Mouse (Mus musculus): ENCODE measurements around the gene Cnbp. TPM values are rescaled to one million over a fixed set of nuclear protein-coding genes. Genes with fewer than 3 reads are reported as not detected.
A peak's percentile ranks its signal among the peaks of the same experiment; 100 is the strongest.

The Cnbp gene
- total RNA-seq, 2 experiments from 2014 or later, result 670 to 953 TPM

DNA sequence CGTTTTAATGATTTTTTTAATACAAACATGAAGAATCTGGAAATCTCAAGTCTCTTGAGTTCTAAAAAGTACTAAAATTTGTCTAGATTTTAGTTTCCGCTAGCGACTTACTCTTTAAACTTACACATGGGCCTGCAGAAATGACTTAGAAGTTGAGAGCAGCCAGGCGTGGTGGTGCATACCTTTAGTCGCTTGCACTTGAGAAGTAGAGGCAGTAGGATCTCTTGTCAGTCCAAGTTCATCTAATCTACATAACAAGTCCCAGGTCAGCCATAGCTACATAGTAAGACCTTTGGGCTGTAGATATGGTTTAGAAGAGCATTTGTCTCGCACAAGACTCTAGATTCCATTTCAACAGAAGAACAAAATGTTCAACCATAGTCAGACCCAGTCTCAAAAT lies 965 bp upstream of the Cnbp start:
- no peak for ATAC-seq (replicated peaks; ENCODE audit: poor library complexity)

DNA sequence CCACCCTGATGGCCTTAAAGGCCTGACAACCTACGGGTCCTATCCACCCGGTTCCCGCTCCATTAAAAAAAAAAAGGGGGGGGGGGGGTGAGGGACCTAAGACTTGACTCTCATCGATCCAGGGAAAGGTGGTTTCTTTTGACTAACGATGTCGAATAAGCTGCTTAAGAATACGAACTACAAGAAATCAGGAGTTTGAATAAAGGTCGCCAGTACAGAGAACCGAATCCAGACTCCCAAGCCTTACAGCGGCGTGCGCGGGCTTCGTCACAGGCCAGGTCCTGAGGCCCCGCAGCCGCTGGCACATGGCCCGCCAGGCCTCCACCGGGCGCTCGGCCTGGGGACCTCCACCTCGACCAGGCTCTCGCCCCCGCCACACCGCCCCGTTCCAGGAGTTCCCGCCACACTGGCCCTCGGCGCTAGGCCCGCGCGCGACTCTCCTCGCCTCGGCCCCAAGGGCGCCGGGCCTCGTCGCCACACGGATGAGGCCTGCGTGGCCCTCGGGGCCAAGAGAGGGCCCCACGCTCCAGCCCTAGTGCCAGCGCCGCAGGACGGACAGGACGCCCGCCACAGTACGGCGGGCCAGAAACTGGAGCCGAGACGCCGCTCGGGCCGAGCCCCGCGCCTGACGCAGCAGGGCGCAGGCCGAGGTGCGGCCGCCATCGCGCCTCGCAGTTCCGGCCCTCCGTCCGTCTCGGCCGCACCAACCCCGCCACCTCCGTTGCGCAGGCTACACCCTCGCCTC lies 579 bp downstream of the Cnbp start:
- ATAC-seq (replicated peaks; ENCODE audit: poor library complexity), result no peak

DNA sequence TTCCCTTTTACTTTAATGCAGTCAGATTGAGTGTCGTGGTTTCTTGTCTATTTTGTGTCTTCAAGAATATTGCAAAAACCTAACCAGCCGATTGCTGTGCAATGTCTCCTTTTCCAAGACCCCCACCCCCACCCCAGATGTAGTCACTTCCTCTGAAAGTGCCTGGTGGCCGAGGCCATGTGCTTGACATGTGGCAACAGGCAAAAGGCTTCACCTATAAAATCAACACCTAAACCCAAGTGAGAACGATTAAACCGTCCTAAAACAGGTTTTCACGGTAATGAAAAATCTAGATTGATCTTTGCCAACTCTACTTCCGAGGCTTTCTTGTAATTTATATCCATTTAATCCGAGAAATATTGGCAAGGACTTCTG lies 1.1 kb downstream of the Cnbp start:
- ATAC-seq (replicated peaks; ENCODE audit: poor library complexity), result peak; percentile 51

DNA sequence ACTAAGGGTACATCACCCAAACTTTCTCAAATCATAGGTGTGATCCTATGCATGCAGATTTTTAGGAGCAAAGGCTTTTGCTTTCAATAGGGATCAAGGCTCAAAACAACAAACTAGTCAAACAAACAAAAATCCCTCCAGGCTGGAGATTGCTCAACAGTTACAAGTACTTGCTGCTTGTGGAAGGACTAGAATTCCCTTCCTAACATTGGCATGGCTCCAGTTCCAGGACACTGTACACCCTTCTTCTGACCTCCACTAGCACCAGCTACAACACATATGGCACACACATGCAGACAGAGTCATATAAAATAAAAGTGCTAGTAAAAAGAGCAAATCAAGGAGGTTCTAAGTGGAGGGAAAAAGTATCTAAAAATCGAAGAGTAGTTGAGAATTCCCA lies 4.1 kb downstream of the Cnbp start:
- no peak for ATAC-seq (replicated peaks; ENCODE audit: poor library complexity)

DNA sequence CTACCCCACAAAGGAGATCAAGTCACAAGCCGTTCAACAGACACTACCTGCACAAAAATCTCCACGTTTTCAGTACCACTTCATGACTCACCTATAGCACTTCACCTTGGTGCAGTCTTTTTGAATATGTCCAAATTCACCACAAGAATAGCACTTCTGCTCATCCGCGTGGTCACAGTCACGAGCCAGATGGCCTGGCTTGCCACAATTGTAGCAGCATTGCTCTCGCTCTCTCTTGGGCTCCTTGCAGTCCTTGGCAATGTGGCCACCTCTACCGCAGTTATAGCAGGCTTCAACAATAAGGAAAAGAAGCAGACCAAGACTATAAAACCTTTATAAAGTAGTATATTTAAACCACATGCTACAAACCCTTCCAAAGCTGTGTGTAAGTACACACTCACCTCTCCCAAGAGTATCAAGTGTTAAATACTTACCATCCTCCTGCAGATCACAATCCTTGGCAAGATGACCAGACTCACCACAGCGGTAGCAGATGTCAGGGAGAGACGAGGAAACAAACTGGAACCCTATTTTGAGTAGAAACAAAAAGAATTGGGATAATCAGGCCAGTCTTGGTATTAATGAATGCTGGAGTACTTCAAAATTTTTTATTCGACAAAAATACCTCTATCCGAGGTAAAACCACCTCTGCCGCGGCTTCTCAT lies 5.7 kb downstream of the Cnbp start:
- no peak for ATAC-seq (replicated peaks; ENCODE audit: poor library complexity)

DNA sequence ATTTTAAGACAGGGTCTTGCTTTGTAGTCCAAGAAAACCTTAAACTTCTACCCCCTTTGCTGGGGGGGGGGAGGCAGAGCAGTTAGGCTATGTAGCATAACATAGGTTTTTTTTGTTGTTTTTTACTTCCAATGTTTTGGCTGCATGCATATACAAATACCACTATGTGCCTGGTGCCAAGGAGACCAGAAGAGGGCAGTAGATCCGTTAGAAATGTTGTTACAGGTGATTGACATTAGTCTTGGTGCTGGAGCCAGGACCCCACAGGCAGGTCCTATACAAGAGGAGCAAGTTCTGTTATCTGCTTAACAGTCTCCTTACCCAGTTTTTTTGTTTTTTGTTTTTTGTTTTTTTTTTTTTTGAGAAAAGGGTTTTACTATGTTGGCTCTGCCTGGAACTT lies 8.7 kb downstream of the Cnbp start:
- peak; percentile 15; the same call in 1 of the 2 replicates for ATAC-seq (replicated peaks; ENCODE audit: poor library complexity)

DNA sequence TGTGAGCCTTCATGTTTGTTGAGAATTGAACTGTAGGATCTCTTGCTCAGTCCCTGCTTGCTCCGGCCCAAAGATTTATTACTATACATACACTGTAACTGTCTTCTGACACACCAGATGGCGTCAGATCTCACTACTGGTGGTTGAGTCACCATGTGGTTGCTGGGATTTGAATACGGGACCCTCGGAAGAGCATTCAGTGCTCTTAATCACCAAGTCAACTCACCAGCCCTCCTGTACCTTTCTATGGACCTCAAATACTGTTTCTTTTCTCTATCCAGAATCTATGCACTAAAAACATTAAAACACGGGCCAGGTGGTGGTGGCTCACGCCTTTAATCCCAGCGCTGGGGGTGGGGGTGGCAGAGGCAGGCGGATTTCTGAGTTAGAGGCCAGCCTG lies 9.3 kb downstream of the Cnbp start:
- ATAC-seq (replicated peaks; ENCODE audit: poor library complexity), result no peak

DNA sequence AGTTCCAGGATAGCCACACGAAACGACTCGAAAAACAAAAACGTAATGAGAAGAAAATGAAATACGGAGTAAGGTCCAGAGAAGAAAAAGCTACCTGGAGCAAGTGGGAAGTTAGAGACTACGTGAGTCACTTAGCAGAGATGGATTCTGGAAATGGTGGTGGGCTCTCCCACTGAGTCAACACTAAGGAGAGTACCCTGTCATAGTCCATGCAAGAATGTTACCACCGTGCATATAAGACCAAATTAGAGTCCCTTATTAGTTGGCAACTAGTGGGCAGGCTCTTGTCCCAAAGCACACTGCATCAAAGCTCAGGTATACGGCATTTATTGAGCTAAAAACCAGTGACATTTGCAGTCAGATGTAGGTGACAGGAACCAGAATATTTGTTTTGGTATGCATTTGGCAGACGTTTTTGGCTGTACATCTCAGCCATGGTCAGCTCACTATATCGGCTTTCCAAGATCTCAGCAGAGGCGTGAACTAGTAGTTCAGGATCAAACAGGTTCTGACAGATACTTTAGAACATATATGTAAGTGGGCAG lies 11.0 kb downstream of the Cnbp start:
- no peak for ATAC-seq (replicated peaks; ENCODE audit: poor library complexity)

DNA sequence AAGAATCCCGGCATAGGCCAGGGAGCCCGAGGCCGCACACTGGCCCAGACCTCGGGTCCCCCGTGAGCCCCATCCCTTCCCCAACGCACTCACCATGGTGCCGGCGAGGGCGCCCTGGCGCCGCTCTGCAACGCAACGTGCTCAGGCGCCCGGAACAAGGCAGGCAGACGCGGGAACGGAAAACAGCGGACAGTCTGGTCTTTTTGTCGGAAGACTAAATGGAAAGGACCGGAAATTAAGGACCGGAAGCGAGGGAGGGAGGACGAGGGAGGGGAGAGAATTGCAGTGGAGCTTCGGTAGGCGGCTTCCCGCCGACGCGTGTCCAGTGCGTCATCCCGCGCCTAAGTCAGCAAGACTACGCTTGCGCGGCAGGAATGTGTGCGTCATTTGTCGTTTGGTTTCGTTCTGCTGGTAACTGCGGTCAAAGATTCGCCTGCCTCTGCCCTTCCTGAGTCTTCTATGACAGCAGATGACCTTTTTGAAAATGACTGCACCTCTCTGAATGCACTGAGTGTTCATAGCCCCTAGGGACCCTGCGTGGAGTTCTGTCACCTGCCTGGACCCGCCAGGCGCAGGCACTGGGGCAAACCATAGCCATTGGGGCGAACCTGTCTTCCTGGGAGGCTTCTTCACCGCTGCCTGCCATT lies 12.2 kb downstream of the Cnbp start, which contains the start of gene Isy1:
Gene Isy1 (minus strand): TSS at position 248 of the 647 bp plus-strand sequence.
- ATAC-seq (replicated peaks; ENCODE audit: poor library complexity), result peak; percentile 91

DNA sequence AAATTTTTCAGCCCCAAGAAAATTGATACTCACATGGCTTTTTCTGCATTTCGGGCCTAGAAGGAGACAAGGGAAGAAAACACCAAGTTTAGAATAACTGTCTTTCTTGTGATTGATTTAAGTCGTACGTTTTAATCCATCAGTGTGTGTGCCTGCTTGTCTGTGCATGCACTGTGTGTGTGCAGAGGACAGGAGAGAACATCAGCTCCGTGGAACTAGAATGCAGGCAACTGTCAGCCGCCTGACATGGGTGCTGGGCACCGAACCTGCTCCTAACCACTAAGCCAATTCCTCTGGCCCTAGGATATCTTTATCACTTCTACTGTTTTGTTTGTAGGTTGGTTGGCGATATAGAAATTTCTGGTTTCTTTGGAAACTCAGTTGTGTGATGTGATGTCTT lies 15.2 kb downstream of the Cnbp start, which contains the start of gene Gm45140:
Gene Gm45140 (minus strand): TSS at position 101 of the 400 bp plus-strand sequence.
- no peak for ATAC-seq (replicated peaks; ENCODE audit: poor library complexity)

DNA sequence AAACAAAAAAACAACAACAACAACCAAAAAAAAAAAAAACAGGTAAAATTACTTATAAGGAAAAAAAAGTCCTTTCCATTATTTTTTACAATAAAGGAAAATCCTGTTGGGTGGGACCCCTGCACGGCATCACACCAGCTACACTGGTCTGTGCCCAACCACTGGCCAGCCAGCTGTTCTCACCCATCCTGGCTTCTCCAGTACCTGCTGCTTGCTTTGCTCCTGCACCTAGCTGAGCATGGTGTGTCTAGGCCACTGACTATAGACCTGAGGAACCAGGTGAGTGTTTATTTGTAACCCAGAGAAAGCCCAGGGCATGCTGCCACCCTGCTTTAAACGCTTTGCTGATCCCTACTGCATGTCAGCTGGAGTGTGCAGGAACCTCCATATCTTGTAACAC lies 30.5 kb downstream of the Cnbp start:
- ATAC-seq (replicated peaks; ENCODE audit: poor library complexity), result no peak

DNA sequence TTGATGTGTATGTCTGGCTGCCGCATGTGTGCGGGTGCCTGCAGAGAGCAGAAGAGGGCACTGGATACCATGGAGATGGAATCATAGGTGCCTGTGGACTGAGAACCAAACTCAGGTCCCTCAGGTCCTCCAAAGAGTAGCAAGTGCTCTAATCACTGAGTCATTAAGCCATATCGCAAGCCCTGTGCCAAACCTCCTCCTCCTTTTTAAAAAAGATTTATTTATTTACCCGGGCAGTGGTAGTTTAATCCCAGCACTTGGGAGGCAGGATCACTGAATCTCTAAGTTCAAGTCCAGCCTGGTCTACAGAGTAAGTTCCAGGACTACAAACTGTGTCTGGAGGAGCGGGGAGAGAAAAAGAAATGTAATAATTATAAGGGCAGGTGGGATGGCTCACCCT lies 36.4 kb downstream of the Cnbp start:
- ATAC-seq (replicated peaks; ENCODE audit: poor library complexity), result no peak

DNA sequence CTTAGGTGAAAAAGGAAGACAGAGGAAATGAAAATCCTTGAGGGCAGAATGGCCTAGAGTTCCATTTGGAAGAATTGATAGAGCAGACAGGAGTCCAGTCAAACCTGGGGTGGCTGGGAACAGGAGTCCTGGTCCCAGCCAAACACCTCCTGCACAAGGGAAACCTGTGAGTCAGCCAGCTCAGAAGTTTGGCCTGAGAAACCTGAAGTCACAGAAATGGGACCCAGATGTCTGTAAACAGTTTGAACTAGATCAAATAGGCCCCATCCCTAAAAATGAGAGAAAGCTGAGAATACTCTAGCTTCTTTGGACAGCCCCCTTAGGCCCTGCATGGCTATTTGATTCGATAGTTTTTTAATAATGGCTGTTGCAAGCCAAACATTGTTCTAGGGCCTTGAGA lies 38.2 kb downstream of the Cnbp start:
- no peak for ATAC-seq (replicated peaks; ENCODE audit: poor library complexity)

DNA sequence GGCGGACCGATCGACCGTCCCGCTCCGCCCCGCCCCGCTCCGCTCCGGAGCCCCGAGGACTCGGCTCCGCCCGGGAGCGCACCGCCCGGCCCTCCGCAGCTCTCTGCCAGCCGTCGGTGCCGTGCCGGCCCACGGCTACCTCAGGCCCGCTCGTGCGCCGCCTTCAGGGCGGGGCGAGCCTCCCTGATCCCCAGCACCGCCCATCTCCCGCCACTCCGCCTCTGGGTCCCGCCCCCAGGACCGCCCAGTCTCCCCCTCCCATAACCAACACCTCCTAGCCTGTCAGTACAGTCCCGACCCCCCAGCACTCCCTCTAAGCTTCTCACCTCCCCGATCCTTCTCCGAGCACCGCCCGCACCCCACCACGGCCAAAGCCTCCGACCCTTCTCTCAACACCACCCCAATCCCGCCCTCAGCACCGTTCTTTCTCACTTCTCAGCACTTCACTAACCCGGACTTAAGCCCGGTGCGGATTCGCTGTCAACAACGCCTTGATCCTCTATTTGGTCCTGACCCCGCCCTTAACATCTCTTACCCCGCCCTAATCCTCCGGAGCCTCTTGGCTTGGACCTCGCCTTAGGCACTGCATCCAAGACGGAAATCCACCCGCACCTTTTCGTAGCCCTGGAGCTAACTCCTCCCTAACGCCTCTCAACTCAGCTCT lies 39.1 kb downstream of the Cnbp start, which contains the start of gene Rab43:
Gene Rab43 (minus strand): TSS at position 490 of the 664 bp plus-strand sequence.
- peak; percentile 72 for ATAC-seq (replicated peaks; ENCODE audit: poor library complexity)

DNA sequence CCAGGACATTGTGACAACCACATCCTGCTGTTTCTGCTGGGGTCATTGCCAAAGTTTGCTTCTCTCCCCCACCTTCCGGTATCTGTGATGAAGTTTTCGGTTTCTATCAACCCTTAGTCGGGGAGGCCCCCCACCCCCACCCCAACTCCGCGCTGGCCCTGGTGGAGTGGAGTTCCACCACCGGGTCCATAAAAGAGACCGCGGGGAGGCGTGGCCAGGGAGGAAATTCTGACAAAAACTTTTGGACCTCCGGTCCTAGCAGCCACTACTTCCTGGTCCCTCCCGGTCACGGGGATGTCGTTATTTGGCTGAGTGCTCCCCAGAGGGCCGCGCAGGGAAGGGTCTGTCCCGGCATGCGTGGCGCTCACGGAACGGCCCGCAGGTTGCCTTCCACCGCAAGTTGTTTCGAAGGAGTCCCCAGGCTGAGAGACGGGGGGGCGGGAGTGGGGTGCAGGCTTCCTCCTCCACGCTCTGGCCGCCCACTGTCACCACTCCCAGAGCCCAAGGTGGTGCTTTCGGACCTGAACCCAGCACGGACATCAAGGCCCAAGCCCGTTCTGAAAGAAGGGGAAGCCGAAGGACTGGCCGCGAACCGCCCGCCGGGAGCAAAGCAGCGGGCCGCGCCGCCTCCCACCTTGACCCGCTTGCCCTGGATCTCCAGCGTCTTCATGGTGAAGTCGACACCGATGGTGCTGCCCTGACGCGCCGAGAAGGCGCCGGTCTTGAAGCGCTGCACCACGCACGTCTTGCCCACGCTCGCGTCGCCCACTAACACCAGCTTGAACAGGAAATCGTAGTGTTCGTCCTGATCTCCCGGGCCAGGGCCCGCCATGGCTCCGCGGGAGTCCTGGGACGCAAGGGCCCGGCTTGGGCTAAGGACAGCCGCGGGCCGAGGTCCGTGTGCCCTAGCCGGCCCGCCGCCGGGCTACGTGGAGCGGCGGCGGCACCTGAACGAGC lies 39.9 kb downstream of the Cnbp start:
- ATAC-seq (replicated peaks; ENCODE audit: poor library complexity), result peak; percentile 16

DNA sequence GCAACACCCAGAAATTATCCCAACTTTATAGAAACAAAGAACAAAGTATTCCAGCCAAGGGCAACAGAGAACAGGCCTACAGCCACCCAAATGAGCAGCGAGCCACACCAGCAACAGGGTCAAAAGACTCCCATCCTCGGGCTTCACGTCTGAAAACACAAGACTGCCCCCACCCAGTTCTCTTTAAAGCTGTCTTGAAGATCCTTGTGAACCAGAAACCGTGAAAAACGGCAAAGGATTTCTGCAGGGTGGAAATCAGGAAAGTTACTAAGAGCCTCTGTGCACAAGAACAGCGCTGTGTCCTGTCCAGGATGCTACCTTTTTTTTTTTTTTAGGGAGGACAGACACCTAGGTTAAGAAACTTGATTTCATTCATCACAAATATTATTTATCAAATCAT lies 40.6 kb downstream of the Cnbp start:
- ATAC-seq (replicated peaks; ENCODE audit: poor library complexity), result no peak

DNA sequence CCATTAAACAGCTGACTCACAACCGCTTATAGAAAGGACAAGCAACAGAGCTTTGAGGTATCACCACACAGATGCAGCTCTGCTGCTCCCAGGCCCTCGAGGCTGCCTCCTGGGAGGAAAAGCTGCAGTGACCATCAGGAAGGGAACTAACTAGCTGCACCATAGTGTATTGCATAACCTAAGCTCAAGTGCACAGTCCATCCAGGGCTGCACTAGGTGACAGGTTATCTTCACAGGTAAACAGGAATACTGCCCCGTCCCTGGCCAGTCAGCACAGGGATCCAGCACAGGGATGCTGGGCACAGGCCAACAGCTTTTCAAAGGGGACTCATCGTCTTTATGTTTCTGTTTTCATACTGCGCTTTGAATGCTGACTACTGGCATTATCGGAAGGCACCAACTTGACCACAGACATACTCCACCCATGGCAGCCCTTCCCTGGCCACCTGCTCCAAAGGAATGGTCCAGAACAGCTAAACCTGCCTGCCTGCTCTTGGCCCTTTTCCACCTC lies 41.2 kb downstream of the Cnbp start:
- peak; percentile 10; the same call in 1 of the 2 replicates for ATAC-seq (replicated peaks; ENCODE audit: poor library complexity)

DNA sequence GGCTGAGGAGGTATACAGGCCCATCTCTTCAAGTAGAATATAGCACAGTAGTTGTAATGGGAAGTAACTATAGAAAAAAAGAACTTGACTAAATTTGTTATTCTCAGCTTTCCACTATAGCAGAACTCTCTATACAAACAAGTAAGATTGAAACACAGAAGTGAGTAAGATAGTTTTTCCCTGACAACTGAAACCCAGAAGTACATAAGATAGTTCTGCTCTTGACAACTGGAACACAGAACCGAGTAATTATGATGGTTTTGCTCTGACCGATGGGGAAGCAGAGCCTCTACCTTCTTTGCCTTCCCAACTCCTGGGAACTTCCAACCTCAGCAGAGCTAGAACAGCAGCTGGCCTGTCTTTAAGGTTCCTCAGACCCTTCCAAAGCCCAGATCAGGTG lies 41.8 kb downstream of the Cnbp start:
- ATAC-seq (replicated peaks; ENCODE audit: poor library complexity), result no peak

DNA sequence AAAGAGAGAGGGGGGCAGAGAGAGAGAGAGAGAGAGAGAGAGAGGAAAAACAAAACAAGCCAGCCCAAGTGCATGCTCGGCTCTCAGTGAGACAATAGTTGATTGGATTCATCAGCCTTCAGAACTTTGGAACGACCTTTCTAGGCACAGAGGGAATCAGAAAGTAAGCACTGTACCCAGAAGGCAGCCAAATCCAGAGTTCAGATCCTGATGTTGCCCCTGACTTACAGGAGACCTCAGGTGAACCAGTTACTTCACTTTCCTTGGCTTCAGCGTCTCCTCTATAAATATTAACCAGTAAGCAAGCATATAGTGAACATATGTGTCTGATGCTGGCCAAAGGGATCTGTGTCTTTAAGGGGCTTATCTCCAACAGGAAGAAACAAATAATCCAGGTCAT lies 42.4 kb downstream of the Cnbp start:
- no peak for ATAC-seq (replicated peaks; ENCODE audit: poor library complexity)

Measured in megakaryocyte progenitor cell, adult 5-6 weeks (primary cell).